Mouse (Mus musculus) lung, embryonic 15.5 days (tissue): ENCODE results near the gene H2-Ob. TPM values are rescaled to one million over a fixed set of nuclear protein-coding genes. Genes with fewer than 3 reads are reported as not detected.
"Not testable (repeated sequence)": the region's sequence is repeated elsewhere in the genome, so short reads cannot be mapped to it uniquely, and the experiment has no call there.

Experiments used
- ATAC-seq: fragments of 200-750 bp; cut with Nextera tagmentation; 2 replicates; pipeline ENCODE4 v1.8.0; 2017; ENCODE audit warnings: moderate number of reproducible peaks, borderline replicate concordance; ENCODE audit not compliant: low FRiP score, low TSS enrichment; ENCODE audit errors: extremely low read depth
- H3K27ac ChIP-seq: fragments of 300-500 bp; sonication (generic); 2 replicates; pipeline ENCODE4 v1.5.1; 2015; ENCODE audit warnings: moderate library complexity, mild to moderate bottlenecking, inconsistent platforms
- H3K27me3 ChIP-seq: fragments of 300-500 bp; sonication (generic); 2 replicates; pipeline ENCODE4 v1.6.1; 2015; ENCODE audit warnings: inconsistent platforms
- H3K36me3 ChIP-seq: fragments of 300-500 bp; sonication (generic); 2 replicates; pipeline ENCODE4 v1.6.1; 2015; ENCODE audit warnings: inconsistent platforms
- H3K4me1 ChIP-seq: fragments of 300-500 bp; sonication (generic); 2 replicates; pipeline ENCODE4 v1.6.1; 2015; ENCODE audit warnings: inconsistent platforms
- H3K4me2 ChIP-seq: fragments of 300-500 bp; sonication (generic); 2 replicates; pipeline ENCODE4 v1.6.1; 2015; ENCODE audit warnings: inconsistent platforms, mild to moderate bottlenecking, moderate library complexity
- H3K4me3 ChIP-seq: fragments of 300-500 bp; sonication (generic); 2 replicates; pipeline ENCODE4 v1.5.1; 2015; ENCODE audit warnings: mild to moderate bottlenecking, inconsistent platforms
- H3K9ac ChIP-seq: fragments of 300-500 bp; sonication (generic); 2 replicates; pipeline ENCODE4 v1.6.1; 2015; ENCODE audit warnings: inconsistent platforms
- H3K9me3 ChIP-seq: fragments of 300-500 bp; sonication (generic); 2 replicates; pipeline ENCODE4 v1.6.1; 2016; ENCODE audit warnings: inconsistent platforms
- WGBS: fragments of 180-500 bp; shearing (Covaris S2); methylation state at CpG from one replicate; pipeline ENCODE4 v1.1.7; 2015; 5-methylcytosine and 5-hydroxymethylcytosine counted together
- polyA plus RNA-seq: library from polyadenylated mRNA; unstranded; fragments of >200 nt; fragmentation: Nextera tagmentation; extraction: Ambion mirVana; gene quantifications from 2 replicates; pipeline ENCODE4 v1.2.1, GENCODE M21; 2015

H2-Ob gene
- polyA plus RNA-seq, 1 experiment from 2014 or later, result 0.09 TPM

- H3K36me3 ChIP-seq, result no peaks in the 10 kb centered on the region
- H3K4me3 ChIP-seq, result no peak overlapping the region
- peaks cover 11% of the 10 kb centered on the region for H3K4me1 ChIP-seq
- no peak for ATAC-seq
- 51% methylated on average over 3 of the region's 3 CpGs for WGBS
- H3K9ac ChIP-seq, result no peak overlapping the region
- H3K4me2 ChIP-seq, result no peak overlapping the region
- peaks cover 44% of the 10 kb centered on the region for H3K27me3 ChIP-seq
- no peaks in the 10 kb centered on the region for H3K9me3 ChIP-seq
- no peak overlapping the region for H3K27ac ChIP-seq
These were observed 29.0 kb upstream of the H2-Ob start for GRCm38 (mm10) chr17:34209680-34210079.

- Histone ChIP-seq H3K4me1 (peaks cover 3% of the 10 kb centered on the region), H3K36me3 (no peaks in the 10 kb centered on the region), H3K27ac (no peak overlapping the region), H3K4me2 (no peak overlapping the region), H3K9me3 (no peaks in the 10 kb centered on the region), H3K4me3 (no peak overlapping the region), H3K27me3 (peaks cover 46% of the 10 kb centered on the region), H3K9ac (no peak overlapping the region)
- ATAC-seq, result no peak
- 51% methylated on average over 3 of the region's 3 CpGs for WGBS
These were observed 28.1 kb upstream of the H2-Ob start for GRCm38 (mm10) chr17:34210599-34210998.

DNA sequence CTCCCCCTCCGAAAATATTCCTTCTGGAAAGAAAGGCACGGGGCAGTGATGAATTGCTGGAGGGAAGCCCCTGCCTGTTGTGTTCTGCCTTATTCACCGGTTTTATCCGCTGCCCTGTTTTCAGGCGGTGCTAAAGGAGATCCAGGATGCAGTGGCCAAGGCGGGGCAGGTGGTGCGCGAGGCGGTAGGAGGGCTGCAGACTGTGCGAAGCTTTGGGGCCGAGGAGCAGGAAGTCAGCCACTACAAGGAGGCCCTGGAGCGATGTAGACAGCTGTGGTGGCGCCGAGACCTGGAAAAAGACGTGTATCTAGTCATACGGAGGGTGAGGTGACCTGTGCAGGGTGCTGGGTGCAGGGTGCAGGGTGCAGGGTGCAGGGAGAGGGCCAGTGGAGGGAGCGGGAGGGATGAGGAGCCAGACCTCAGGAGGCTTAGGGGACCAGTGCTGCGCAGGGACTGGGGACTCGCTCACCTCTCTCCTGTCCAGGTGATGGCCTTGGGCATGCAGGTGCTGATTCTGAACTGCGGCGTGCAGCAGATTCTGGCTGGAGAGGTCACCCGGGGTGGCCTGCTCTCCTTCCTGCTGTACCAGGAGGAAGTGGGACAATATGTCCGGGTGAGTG is 26.8 kb upstream of the H2-Ob start:
- Histone ChIP-seq H3K4me2 (no peak overlapping the region), H3K4me1 (no peaks in the 10 kb centered on the region), H3K27me3 (peaks cover 43% of the 10 kb centered on the region), H3K36me3 (no peaks in the 10 kb centered on the region), H3K9me3 (no peaks in the 10 kb centered on the region), H3K27ac (no peak overlapping the region), H3K4me3 (no peak overlapping the region), H3K9ac (no peak overlapping the region)
- WGBS, result 19% methylated on average over 23 of the region's 23 CpGs
- no peak for ATAC-seq

DNA sequence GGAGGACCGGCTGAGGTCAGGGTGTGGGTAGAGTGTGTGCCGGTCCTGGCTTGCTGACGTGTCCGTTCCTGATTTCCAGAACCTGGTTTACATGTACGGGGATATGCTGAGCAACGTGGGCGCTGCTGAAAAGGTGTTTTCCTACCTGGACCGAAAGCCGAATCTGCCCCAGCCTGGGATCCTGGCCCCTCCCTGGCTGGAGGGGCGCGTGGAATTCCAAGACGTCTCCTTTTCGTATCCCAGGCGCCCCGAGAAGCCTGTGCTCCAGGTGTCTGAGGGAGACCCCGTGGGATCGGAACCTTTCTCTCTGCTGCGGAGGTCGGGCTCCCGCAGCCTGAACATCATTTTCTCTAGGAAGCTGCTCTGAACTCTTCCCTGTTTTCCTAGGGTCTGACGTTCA is 24.8 kb upstream of the H2-Ob start:
- 46% methylated on average over 21 of the region's 21 CpGs for WGBS
- ATAC-seq, result no peak
- H3K9ac ChIP-seq, result no peak overlapping the region

DNA sequence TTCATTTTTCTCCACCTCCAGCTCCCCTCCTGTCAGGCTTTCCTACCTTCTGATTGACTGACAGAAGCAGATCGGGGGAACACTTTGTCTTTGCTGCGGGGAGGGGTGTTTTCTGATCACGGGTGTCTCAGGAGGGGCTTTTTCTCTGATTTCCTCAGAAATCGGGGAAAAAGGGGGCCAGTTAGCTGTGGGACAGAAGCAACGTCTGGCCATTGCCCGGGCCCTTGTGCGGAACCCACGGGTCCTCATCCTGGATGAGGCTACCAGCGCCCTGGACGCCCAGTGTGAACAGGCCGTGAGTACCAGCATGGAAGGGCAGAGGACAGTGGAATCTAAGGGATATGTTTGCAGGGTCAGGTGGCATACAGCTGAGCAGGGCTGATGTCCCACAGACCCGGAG is 23.5 kb upstream of the H2-Ob start:
- H3K4me3 ChIP-seq, result no peak overlapping the region
- H3K9me3 ChIP-seq, result no peaks in the 10 kb centered on the region
- 89% methylated on average over 12 of the region's 12 CpGs for WGBS
- no peaks in the 10 kb centered on the region for H3K36me3 ChIP-seq
- no peak overlapping the region for H3K4me2 ChIP-seq
- no peaks in the 10 kb centered on the region for H3K4me1 ChIP-seq
- peaks cover 43% of the 10 kb centered on the region for H3K27me3 ChIP-seq
- ATAC-seq, result no peak
- H3K9ac ChIP-seq, result no peak overlapping the region
- H3K27ac ChIP-seq, result no peak overlapping the region

More for the DNA sequence above, 24.8 kb upstream of the H2-Ob start:
- H3K4me2 ChIP-seq, result no peak overlapping the region
- no peak overlapping the region for H3K4me3 ChIP-seq
- no peak overlapping the region for H3K27ac ChIP-seq
- no peaks in the 10 kb centered on the region for H3K4me1 ChIP-seq
- H3K9me3 ChIP-seq, result no peaks in the 10 kb centered on the region
- H3K36me3 ChIP-seq, result no peaks in the 10 kb centered on the region
- H3K27me3 ChIP-seq, result peaks cover 43% of the 10 kb centered on the region

DNA sequence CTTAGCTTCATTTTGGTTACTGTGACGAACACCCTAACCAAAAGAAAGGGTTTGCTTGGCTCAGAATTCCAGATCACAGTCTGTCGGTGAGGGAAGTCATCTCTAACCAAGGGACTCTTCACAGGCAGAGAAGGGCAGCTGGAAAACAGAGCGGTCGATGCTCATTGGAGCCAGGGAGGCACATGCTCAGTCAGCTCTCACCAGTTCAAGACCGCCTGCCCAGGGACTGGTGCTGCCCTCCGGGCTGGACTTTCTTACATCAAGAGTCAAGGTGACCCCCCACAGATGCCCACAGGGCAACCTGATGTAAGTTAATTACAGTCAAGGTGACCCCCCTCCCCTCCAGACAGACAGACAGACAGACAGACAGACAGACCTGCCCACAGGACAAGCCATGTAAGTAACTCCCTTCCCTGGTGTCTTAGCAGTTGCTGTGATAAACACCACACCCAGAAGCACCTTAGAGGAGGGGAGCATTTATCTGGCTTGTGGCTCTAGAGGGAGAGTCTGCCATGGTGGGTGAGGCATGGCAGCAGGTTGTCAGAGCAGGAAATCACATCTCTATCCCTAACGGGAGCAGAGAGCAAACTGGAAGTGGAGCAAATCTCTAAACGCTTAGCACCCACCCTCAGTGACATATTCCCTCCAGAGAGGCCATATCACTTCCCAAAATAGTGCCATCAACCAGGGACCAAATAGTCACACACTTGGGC is 21.3 kb upstream of the H2-Ob start:
- Histone ChIP-seq H3K27me3 (peaks cover 27% of the 10 kb centered on the region), H3K36me3 (no peaks in the 10 kb centered on the region), H3K9me3 (no peaks in the 10 kb centered on the region), H3K27ac (no peak overlapping the region), H3K9ac (no peak overlapping the region), H3K4me1 (no peaks in the 10 kb centered on the region), H3K4me2 (no peak overlapping the region), H3K4me3 (no peak overlapping the region)
- 81% methylated on average over 8 of the region's 8 CpGs for WGBS
- ATAC-seq, result no peak

DNA sequence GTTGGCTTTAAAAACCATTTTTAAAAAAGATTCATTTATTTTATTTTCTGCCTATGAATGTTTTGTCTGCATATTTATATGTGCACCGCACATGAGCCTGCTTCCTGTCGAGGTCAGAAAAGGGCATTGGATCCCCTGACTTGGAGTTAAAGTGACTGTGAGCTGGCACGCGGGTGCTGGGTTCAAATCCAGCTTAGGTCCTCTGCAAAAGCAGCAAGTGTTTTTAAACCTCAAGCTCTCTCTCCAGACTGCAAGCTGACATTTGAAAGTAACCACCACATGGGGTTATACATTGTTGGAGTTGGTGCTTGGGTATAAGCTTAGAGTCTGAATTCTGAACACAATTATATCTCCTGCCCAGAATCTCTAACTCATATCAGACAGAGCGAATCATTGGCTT is 20.7 kb upstream of the H2-Ob start:
- no peaks in the 10 kb centered on the region for H3K9me3 ChIP-seq
- no peak overlapping the region for H3K27ac ChIP-seq
- H3K4me3 ChIP-seq, result no peak overlapping the region
- H3K36me3 ChIP-seq, result no peaks in the 10 kb centered on the region
- no peak overlapping the region for H3K4me2 ChIP-seq
- 84% methylated on average over 5 of the region's 5 CpGs for WGBS
- H3K9ac ChIP-seq, result no peak overlapping the region
- H3K27me3 ChIP-seq, result peaks cover 20% of the 10 kb centered on the region
- H3K4me1 ChIP-seq, result no peaks in the 10 kb centered on the region
- no peak for ATAC-seq

DNA sequence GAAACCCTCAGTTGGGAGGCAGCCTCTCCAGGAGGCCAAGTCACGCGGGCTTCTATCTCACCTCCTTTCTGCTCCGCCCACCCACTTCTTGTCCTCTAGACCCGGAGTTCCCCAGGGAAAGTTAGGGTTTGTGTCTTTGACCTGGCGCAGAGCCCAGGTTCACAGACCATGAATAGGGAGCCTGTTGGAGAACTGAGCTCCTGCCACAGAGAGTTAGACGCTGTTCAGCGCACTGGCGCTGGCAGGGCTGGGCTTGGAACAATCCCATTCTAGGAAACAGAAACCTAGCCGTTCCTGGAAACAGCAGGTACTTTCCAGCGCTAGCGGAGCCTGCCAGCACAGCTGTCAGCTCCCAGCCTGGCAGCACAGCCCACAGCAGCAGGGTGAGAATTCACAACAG is 20.0 kb upstream of the H2-Ob start:
- no peaks in the 10 kb centered on the region for H3K9me3 ChIP-seq
- H3K36me3 ChIP-seq, result no peaks in the 10 kb centered on the region
- H3K9ac ChIP-seq, result no peak overlapping the region
- H3K27ac ChIP-seq, result no peak overlapping the region
- 63% methylated on average over 11 of the region's 11 CpGs for WGBS
- H3K4me3 ChIP-seq, result no peak overlapping the region
- peaks cover 16% of the 10 kb centered on the region for H3K27me3 ChIP-seq
- ATAC-seq, result no peak
- H3K4me1 ChIP-seq, result no peaks in the 10 kb centered on the region
- H3K4me2 ChIP-seq, result no peak overlapping the region

- H3K36me3 ChIP-seq, H3K27ac ChIP-seq, ATAC-seq, H3K9ac ChIP-seq, H3K4me3 ChIP-seq, H3K4me2 ChIP-seq, H3K4me1 ChIP-seq, H3K9me3 ChIP-seq: not testable (repeated sequence)
- 89% methylated on average over 7 of the region's 11 CpGs for WGBS
- peaks cover 12% of the 10 kb centered on the region for H3K27me3 ChIP-seq
These were observed 19.6 kb upstream of the H2-Ob start for GRCm38 (mm10) chr17:34219096-34219495.

- H3K27me3 ChIP-seq, H3K4me1 ChIP-seq, H3K36me3 ChIP-seq, H3K9me3 ChIP-seq, H3K4me2 ChIP-seq, H3K27ac ChIP-seq, ATAC-seq, H3K4me3 ChIP-seq, H3K9ac ChIP-seq: not testable (repeated sequence)
- WGBS, result 88% methylated on average over 4 of the region's 7 CpGs
These were observed 18.9 kb upstream of the H2-Ob start for GRCm38 (mm10) chr17:34219801-34220200.

- not testable (repeated sequence) for H3K9me3 ChIP-seq, ATAC-seq, H3K27me3 ChIP-seq, H3K4me2 ChIP-seq, H3K4me3 ChIP-seq, H3K27ac ChIP-seq, H3K4me1 ChIP-seq, H3K9ac ChIP-seq, H3K36me3 ChIP-seq
- 93% methylated on average over 5 of the region's 16 CpGs for WGBS
These were observed 18.3 kb upstream of the H2-Ob start for GRCm38 (mm10) chr17:34220401-34220800.

DNA sequence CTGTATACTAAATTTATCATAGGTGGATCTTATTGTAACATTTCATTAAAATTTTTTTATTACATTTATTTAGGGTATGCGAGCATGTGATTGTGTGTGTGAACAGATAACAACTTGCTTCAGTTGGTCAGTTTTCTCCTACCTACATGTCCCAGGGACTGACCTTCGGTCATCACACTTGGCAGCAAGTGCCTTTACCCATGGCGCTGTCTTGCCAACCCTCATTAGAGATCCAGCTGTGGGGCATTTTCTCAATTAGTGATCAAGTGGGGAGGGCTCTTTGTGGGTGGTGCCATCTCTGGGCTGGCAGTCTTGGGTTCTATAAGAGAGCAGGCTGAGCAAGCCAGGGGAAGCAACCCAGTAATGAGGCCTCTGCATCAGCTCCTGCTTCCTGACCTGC is 13.9 kb upstream of the H2-Ob start:
- no peak overlapping the region for H3K9ac ChIP-seq
- H3K9me3 ChIP-seq, result no peaks in the 10 kb centered on the region
- H3K27me3 ChIP-seq, result no peaks in the 10 kb centered on the region
- H3K4me3 ChIP-seq, result no peak overlapping the region
- 94% methylated on average over 3 of the region's 3 CpGs for WGBS
- no peaks in the 10 kb centered on the region for H3K36me3 ChIP-seq
- no peaks in the 10 kb centered on the region for H3K4me1 ChIP-seq
- H3K27ac ChIP-seq, result no peak overlapping the region
- no peak overlapping the region for H3K4me2 ChIP-seq
- ATAC-seq, result no peak
